Mouse (Mus musculus): ENCODE data around the gene Stx16.

The Stx16 gene

DNA sequence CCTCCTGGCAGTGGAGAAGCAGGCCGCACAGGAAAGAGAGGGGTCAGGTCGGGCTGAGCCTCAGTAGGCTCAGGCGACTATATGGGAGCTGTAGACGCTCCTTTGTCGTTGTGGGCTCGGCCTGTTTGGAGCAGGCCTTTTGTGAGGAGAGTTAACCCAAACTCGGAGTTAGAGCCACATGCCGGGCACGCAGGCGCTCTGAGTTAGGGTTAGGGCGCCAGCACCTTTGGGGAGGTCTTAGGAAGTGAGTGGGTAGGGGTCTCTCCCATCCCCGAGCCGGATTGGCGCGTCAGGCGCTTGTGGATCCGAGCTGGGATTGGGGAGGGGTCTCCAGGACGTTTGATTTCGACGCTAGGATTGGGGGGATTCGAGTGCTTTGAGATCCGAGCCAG, 321 bp downstream of the Stx16 start:
- no peak for DNase-seq (ENCODE audit: low read depth)

DNA sequence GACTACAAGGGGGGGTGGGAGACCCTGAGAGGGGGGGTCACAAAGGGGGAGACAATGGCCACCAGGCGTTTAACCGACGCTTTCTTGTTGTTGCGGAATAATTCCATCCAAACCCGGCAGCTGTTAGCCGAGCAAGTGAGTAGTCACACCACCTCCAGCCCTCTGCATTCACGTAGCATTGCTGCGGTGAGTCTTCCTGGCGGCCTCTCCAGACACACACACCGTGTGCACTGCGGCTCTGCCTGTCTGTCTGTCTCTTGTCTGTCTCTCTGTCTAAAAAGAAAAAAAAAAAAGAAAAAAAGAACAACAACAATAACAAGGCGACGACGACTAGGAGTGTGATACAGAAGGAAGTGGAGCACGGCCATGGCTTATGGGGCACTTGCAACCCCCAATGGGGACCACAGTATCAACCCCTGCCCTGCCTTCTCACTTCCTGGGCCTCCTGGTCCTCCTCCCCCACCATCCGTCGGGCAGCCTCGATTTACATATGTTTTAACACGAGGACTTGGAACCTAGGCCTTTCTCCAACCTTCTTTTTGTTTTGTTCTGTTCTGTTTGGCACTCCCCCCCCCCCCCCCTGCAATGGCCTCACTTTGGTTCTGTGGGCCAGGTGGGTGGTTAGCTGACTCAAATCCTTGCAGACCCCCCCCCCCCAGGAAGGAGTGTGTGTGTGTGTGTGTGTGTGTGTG, 1.0 kb downstream of the Stx16 start:
- peak; percentile 41 for DNase-seq (ENCODE audit: low read depth)

DNA sequence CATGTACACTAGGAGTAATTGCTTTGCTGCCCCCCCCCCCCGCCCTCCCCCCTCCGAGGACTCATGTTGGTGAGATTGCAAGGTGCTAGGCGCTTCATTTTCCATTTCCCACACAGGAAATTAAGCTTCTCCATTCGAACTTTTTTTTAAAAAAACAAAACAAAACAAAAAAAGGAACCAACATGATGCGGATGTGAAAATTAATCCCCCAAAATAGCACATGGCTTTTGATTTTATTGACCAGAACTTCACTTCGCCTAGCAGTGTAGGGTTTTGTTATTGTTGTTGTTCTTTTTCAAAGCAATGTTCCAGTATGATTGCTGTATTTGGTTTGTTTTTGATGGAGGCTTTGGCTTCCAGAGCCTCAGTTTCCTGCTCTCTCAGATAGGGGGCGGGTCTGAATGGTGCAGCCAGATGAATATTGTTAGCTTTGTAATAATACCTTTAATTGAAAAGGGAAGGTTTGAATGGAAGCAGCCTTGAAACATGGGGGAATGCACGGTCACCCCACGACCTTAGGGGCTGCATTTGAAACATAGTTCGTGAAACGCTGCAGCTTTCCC, 1.7 kb downstream of the Stx16 start:
- no peak for DNase-seq (ENCODE audit: low read depth)

DNA sequence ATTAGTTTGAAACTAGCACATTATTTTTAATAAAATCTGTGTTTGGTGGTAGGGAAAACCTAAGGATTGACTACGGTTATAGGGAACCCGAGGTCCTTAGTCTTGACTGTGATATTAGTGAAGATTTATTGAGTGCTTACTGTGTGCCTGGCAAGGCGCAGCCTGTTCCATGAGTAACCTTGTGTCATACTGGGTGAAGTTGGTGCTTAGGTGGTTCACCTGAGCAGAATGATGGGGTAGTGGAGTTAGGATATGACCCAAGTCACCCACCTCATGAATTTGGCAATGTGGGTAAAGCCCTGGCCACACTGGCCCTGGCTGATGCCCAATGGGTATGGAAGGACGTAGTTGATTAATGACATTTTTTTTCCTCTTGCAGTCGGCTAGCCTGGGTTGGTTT, 5.7 kb downstream of the Stx16 start:
- DNase-seq (ENCODE audit: low read depth) = no peak

DNA sequence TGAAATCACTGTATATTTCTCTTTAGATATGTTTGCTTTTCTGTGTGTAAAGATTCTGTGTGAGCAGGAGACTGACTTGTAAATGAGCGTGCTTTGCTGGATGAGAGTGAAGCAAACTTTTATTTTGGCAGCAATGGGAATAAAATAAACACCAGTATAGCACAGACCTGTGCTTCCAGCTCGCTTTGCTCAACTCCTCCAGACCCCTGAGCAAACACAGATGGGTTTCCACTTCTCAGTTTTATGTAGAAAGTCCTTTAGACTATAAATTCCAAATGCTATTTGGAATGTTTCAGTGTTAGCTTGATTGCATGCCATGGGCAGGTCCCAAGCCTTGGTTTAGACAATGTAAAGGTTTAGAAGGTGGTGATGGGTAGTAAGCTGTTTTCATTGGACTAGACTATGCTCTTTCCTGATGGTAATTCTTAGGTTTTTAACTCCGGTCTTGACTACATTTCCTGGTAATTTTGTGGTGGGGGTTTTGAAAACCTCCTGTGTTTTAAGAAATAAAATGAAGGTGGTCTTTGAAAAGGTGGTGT, 6.3 kb downstream of the Stx16 start:
- no peak for DNase-seq (ENCODE audit: low read depth)

DNA sequence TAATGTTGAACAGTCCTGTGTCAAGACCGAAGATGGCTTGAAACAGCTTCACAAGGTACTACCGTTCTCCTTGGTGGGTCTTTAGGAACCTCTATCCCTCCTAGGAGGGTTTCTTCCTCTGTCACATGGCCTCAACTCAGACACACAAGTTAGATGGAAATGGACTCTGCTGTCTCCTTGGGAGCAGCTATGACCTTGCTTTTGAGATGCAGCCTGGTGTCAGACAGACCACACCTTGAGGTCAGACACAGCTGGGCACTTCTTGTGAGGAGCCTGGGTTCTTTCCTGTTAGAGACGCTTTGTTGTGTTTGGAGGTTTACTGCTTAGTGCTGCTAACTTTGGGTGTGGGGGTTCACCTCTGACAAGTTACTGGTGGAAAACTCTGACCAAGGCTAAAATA, 19.0 kb downstream of the Stx16 start:
- DNase-seq (ENCODE audit: low read depth) = no peak

DNA sequence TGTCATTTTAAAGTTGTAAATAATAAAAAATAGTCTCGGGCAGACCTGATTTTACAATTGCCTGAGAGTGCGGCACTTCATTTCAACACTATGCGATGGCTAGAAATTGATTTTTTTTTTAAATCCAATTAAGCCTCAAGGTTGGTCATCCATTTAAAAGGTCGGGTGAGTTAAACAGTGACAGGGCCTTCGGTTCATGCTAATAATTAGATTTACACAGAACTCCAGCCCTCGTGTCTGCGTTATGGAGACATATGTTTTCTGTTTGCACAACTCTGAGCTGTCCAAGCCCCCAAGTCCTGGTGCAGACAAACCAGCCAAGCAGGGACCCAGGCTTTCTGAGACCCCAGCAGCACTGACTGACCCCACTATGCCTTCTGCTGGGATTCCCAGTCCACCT, 26.3 kb downstream of the Stx16 start:
- no peak for DNase-seq (ENCODE audit: low read depth)

DNA sequence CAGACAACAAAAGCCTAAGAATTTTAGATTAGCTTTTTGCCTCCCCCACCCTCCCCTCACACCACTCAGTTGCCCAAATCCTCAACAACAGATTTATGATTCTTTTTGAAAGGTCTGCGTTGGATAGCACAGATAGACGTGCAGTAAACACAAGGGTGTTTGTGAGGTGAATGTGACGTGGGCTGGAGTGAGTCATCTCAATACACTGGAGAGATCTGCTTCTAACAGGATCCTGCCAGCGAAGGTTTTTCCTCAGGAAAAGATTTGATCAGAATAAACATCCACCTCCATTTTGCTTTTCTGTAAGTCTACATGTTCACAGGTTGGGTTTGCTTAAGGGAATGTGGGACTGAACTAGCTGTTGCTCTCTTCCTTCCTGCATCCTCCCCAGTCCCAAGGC, 27.4 kb downstream of the Stx16 start:
- DNase-seq (ENCODE audit: low read depth) = no peak

DNA sequence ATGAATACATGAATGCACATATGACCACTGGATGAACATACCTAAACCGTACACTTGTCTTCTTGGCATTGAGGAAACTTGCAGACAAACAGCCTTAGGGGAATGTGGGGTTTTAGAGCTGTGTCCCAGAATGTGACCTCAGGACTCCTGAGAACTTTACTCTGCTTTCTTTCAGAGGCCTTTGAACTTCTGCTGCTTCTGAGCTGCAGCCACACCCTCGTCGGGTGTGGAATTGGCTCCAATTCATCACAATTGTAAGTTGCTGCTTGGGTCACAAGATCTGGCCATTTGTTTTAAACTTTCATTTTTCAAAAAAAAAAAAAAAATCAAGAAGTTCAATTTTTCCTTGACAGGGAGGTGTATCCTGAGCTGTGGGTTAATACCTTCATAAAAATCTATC, 31.3 kb downstream of the Stx16 start:
- DNase-seq (ENCODE audit: low read depth) = no peak

DNA sequence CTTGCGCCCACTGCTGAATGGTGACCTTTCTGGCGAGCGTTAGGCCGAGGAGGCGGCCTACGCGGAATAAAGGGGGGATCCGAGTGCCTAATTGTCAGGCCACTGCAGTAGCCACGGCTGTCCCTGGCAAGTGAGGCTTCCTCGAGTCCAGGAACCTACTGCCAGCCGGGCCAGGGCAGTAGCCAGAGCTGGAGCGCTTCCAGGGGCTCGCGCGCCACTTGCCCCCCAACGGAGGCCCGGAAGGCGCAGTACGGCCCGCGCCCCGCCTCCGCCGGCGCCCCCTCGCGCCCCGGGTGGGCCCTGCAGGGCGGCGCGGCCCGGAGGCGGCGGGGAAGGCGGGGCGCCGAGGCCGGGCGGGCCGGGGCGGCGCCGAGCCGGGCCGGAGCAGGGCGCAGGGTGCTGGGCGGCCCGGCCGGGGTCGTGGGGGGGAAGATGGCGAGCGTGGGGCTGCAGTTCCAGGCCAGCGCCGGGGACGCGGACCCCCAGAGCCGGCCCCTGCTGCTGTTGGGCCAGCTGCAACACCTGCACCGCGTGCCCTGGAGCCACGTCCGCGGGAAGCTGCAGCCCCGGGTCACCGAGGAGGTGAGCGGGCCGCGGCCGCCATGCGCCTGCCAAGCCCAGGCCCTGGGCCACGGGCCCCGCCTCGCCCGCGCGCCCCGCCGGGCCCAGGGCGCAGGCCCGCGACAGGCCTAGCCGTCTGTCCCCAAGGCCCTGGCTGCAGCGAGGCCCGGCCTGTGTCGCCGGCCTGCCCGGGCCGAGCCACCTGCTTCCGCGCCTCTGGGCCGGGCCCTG, 34.1 kb downstream of the Stx16 start, which contains the start of gene Npepl1:
TSS of gene Npepl1 (plus strand) at position 359 of the 792 bp plus-strand sequence.
- peak; percentile 25 for DNase-seq (ENCODE audit: low read depth)

DNA sequence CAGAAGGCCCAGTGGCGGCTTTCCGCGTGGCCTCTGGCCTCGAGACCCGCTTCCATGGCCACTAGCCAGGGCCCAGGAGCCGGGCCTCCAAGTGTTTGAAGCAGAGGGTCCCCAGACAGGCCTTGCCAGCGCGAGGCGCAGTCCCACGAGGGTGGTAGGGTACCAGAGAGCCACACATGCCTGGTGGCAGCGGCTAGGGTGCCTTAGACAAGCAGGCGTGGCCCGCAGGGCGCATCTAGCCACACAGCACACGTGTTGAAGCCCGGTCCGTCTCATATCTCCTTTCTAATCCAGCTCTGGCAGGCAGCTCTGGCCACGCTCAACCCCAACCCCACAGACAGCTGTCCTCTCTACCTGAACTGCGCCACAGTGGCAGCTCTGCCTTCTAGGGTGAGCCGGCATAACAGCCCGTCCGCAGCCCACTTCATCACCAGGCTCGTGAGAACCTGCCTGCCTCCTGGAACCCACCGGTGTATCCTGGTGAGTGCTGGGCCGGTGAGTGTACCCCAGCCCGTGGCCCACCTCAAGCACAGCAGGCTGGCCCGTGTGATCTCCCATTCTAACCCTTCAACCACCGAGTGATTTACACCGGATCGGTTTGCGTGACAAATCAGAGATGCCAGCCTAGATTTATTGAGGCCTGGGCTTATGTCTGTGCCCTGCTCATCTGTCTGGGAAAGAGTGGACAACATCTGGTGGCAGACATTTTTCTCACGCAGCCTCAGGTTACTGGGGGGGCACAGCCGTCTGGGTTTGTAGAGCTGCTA, 34.9 kb downstream of the Stx16 start:
- no peak for DNase-seq (ENCODE audit: low read depth)

DNA sequence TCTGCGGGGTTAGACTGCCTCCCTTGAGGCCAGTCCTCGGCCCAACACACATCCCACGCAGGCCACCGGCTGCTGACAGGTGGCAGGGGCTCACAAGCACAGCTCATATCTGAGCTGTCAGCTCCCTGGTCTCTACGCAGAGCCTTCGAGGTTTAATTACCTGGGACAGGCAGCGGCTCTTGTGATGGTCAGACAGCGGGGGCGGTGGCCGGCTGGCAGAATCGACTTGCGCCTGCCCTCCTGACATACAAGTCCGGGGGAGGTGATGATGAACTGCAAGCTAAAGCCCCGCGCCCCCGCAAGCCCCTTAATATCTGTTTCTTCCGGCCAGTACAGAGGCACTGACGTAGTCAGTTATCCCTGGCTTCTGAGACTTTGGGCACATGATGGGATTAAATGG, 36.8 kb downstream of the Stx16 start:
- no peak for DNase-seq (ENCODE audit: low read depth)

DNA sequence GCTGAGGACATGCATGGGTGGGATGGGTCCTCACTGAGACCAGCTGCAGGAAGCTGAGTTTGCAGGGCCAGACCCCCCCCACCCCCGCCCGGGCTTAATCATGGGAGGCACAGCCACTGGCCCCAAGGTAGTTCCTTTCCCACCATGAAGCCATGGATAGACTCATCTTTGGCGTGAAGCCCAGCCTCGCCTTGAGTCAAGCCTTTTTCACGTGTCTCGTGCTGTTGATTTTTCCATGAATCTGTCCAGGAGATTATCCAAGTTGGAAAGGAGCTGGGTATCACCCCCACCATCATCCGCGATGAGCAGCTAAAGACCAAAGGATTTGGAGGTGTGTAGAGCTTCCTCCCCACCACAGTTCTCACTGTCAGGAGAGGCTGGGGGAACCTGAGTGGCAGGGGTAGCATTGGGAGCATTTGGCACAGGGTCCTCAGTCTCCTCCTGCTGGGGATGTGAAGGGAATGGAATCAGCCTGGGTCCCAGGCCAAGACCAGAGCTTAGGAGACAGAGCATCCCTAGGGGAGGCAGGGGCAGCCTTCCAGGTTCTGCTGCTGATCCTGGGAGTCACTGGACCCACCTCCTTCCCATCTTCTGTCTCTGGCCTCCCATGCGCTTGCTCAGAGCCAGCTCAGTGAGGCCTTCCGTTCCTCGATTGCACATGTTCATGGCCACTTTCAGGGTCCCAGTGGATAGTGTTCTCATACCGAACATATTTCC, 38.2 kb downstream of the Stx16 start:
- DNase-seq (ENCODE audit: low read depth) = no peak

DNA sequence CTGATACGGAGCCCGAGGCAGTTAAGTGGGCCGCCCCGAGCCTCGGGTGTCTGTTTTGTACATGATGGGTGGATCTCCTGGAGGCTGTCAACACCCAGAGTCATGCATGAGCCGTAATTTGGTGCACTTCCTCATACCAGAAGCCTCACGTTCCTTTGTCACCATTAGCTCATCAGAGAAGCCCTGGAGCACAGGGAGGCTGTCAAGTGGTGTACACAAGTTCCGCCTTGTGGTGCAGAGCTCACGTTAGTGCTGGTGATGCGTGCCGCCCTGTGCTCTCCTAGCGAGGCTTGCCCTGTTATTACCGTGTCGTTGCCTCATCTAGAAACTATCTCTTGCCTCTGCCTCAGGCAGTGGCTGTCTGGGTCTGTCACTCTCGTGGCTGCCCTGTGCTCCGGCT, 40.8 kb downstream of the Stx16 start:
- DNase-seq (ENCODE audit: low read depth) = no peak

DNA sequence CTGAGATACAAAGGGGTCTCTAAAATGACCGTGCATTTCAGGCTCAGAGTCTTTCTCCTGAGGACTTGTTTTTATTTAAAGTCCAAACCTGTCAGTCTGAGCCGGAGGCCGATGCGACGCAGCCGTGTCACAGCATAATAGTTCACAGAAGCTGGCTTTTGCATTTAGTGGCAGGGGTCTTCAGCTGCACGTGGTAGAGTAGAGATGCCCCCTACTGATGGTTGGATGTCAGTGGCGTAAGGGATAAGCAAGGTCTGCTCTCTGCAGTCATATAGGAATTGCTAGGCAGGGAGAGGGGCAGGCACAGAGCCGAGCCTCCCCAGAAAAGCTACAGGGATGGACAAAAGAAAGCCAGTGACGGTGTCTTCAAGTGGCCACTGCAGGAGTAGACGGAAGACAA, 42.0 kb downstream of the Stx16 start:
- DNase-seq (ENCODE audit: low read depth) = no peak

DNA sequence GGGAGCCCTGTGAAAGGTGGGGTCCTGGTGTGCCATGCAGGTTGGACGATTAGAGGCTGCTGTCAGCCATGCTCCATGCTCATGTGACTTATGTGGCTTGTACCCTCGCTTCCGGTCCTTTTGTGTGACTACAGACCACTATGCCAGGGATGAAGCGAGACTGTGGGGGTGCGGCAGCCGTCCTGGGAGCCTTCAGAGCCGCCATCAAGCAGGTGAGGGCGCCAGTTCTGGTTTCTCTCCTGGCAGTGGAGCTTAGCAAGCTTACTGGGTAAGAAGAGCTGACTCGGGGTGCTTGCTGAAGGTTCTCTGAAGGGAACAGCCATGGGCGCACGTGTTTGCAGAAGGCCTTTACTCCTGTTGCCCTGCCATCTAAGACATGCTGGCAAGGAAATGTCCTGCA, 43.2 kb downstream of the Stx16 start:
- DNase-seq (ENCODE audit: low read depth) = no peak

DNA sequence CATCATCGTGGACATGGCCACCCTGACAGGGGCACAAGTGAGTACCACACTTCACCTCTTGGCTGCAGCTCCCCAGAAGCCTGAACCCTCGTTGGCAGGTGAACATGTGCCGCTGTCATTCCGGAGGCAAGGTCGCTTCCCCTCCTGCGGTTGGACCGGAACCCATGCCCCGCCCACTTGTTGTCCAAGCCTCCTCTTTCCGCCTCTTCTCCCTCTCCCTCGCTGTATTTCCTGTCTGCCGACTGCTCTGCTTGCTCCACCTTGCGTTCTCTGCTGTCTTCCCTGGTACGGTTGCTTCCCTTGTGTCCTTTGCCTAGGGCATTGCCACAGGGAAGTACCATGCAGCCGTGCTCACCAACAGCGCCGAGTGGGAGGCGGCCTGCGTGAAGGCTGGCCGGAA, 44.5 kb downstream of the Stx16 start:
- DNase-seq (ENCODE audit: low read depth) = no peak

DNA sequence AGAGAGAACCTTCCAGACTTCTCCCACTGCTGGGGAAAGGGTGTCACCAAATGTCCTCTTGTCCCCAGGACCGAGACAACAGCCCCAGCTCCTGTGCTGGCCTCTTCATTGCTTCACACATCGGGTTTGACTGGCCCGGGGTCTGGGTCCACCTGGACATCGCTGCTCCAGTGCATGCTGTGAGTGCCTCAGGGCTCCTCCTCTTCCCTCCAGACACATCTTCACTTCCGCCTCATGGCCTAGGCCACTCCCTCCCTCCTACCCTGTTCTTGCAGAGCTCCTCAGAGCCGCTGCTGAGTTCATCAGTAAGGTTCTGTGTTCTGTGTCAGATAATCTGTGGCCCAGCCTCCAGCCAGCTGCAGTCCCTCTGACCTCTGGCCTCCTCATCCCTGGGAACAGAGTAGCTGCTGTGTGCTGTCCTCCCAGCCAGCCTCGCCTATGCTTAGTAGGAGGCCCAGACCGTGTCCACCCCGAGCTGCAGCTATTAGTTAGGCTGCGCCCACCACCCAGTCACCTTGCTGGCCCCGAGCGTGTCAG, 45.4 kb downstream of the Stx16 start:
- no peak for DNase-seq (ENCODE audit: low read depth)

DNA sequence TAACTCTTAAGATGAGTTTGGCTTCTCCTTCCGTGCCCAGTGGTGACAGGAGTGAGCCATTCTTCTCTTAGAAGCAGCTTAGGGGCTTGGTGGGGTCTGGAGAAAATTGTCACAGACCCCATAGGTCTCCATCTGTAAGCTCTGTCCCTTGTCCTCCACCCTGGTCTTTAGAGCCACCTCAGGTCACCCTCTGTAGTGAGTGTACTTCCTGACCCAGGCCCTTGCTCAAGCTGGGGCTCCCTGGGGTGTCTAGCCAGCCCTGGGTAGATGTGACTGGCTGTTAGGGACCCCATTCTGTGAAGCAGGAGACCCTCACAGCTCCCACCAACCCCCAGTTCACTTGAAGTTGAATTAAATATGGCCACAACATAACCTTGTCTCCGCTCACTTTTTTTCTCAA, 46.2 kb downstream of the Stx16 start:
- DNase-seq (ENCODE audit: low read depth) = no peak

DNA sequence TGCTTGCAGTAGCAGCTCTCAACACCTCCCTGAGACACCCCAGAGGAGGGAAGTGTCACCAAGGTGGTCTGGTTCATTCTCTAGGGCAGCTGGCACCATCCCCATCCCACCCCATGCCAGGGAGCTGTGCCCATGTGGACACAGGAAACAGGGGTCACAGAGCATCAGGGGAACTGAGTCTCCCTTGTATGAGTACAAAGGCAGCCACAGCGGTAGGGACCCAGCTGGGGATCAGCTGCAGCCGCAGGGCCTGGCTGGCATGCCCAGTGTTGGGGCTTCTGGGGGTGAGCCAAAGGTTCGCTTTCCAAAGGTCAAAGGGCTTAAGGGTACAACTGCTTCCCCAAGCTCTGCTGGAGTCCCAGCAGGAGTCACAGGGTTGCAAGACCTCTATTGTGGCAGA, 47.6 kb downstream of the Stx16 start:
- DNase-seq (ENCODE audit: low read depth) = no peak

All from c-Kit-positive CD71-negative TER-119-negative erythroid progenitor cells, embryonic 14.5 days (primary cell).